Mouse (Mus musculus) kidney, adult 11 months (tissue): Measurements from ENCODE around the gene 1190007I07Rik.

Experiments
- DNase-seq: peaks from one replicate; pipeline ENCODE4 v3.0.0; 2022

Gene 1190007I07Rik

GRCm38 (mm10) chr10:82622671-82623552 lies at the start of gene 1190007I07Rik:
Gene 1190007I07Rik, minus strand, starts transcription at chr10:82623228.
- peak; percentile 95 for DNase-seq

GRCm38 (mm10) chr10:82670205-82670604 lies 47.2 kb upstream of the 1190007I07Rik start:
- no peak for DNase-seq

GRCm38 (mm10) chr10:82666436-82667234 lies 43.6 kb upstream of the 1190007I07Rik start:
- DNase-seq, result peak; percentile 75

GRCm38 (mm10) chr10:82665951-82666350 lies 42.9 kb upstream of the 1190007I07Rik start:
- DNase-seq, result no peak

GRCm38 (mm10) chr10:82663289-82663688 lies 40.3 kb upstream of the 1190007I07Rik start:
- no peak for DNase-seq

- DNase-seq, result no peak
Observed at GRCm38 (mm10) chr10:82662267-82662990, 39.4 kb upstream of the 1190007I07Rik start.

GRCm38 (mm10) chr10:82661820-82662219 lies 38.8 kb upstream of the 1190007I07Rik start:
- no peak for DNase-seq

GRCm38 (mm10) chr10:82654581-82654980 lies 31.6 kb upstream of the 1190007I07Rik start:
- no peak for DNase-seq

GRCm38 (mm10) chr10:82652625-82653024 lies 29.6 kb upstream of the 1190007I07Rik start:
- DNase-seq, result no peak

GRCm38 (mm10) chr10:82651221-82651620 lies 28.2 kb upstream of the 1190007I07Rik start:
- DNase-seq, result no peak

- no peak for DNase-seq
Observed at GRCm38 (mm10) chr10:82647205-82647811, 24.3 kb upstream of the 1190007I07Rik start.

GRCm38 (mm10) chr10:82646083-82646482 lies 23.1 kb upstream of the 1190007I07Rik start:
- DNase-seq, result no peak

- no peak for DNase-seq
Observed at GRCm38 (mm10) chr10:82641481-82641880, 18.5 kb upstream of the 1190007I07Rik start.

- DNase-seq, result no peak
Observed at GRCm38 (mm10) chr10:82639032-82639698, 16.1 kb upstream of the 1190007I07Rik start.

GRCm38 (mm10) chr10:82636321-82636720 lies 13.3 kb upstream of the 1190007I07Rik start:
- DNase-seq, result no peak

GRCm38 (mm10) chr10:82634348-82634747 lies 11.3 kb upstream of the 1190007I07Rik start:
- DNase-seq, result no peak

- DNase-seq, result no peak
Observed at GRCm38 (mm10) chr10:82632496-82633280, 9.7 kb upstream of the 1190007I07Rik start.

GRCm38 (mm10) chr10:82631133-82631532 lies 8.1 kb upstream of the 1190007I07Rik start:
- DNase-seq, result no peak

- no peak for DNase-seq
Observed at GRCm38 (mm10) chr10:82630497-82630896, 7.5 kb upstream of the 1190007I07Rik start.

- peak; percentile 91 for DNase-seq
Observed at GRCm38 (mm10) chr10:82629586-82630255, 6.7 kb upstream of the 1190007I07Rik start, which contains the start of gene Tdg. Gene Tdg, plus strand, starts transcription at chr10:82629828.
